Mouse (Mus musculus): ENCODE measurements around the gene Rab21. TPM values are rescaled to one million over a fixed set of nuclear protein-coding genes. Genes with fewer than 3 reads are reported as not detected.

Rab21 gene
- polyA plus RNA-seq, 1 experiment from 2014 or later = 15.9 TPM

DNA sequence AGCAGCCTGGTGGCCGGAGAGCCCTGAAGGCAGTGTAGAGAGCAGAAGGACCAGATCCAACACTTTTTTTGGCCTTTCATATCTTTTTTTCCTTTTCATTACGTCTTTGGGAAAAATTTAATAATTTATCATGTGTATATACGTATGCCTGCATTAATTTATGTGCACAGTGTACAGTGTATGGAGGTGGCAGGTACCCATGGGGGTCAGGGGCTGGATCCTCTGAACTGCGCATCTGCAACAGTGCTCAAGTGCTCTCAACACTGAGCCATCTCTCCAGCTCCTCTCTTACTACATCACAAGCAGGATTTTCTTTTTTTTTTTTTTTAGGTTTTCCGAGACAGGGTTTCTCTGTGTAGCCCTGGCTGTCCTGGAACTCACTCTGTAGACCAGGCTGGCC is 17.8 kb downstream of the Rab21 start:
- Histone ChIP-seq H3K27ac (ENCODE audit: low read depth, low read length) (no peak overlapping the region), H3K36me3 (ENCODE audit: control insufficient read depth, insufficient read depth) (peaks cover 63% of the 10 kb centered on the region), H3K9me3 (ENCODE audit: control insufficient read depth) (no peaks in the 10 kb centered on the region), H3K27me3 (replicated peaks; ENCODE audit: control insufficient read depth, insufficient read depth, low read length) (no peaks in the 10 kb centered on the region), H3K9ac (ENCODE audit: low read depth, low read length) (no peak overlapping the region), H3K4me3 (ENCODE audit: low read depth, low read length) (no peak overlapping the region), H3K4me2 (replicated peaks; ENCODE audit: low read depth) (no peak overlapping the region), H3K4me1 (replicated peaks; ENCODE audit: control insufficient read depth, insufficient read depth, low read length) (no peaks in the 10 kb centered on the region)
- 96% methylated on average over 5 of the region's 5 CpGs for WGBS
- no peak for TF ChIP-seq CTCF (IDR thresholded peaks at IDR 0.05; ENCODE audit: low read depth)
- no peak for ATAC-seq

DNA sequence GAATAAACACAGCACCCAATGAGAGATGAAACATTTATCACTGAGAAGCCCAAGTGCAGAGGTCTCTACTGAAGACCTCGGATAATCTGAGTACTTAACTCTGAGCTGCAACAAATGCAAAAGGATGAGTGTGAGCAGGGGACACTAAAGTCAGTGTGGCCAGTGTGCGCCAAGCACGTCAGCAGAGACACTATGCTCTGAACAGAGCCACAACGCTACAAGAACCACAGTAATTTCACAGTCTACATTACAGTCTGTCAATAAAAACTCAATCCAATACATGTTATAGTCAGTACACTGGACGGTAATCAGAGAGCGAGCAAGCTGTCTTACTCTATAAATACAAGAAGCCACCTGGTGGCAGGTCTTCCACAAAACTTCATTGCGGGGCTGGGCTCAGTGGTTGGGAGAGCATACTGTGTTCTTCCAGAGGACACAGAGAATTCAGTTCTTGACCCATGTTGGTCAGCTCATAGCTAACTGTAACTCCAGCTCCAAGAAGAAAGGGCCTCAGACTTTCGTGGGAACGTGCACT is 18.9 kb downstream of the Rab21 start:
- Histone ChIP-seq H3K4me3 (ENCODE audit: low read depth, low read length) (no peak overlapping the region), H3K36me3 (ENCODE audit: control insufficient read depth, insufficient read depth) (peaks cover 67% of the 10 kb centered on the region), H3K27ac (ENCODE audit: low read depth, low read length) (no peak overlapping the region), H3K27me3 (replicated peaks; ENCODE audit: control insufficient read depth, insufficient read depth, low read length) (no peaks in the 10 kb centered on the region), H3K9ac (ENCODE audit: low read depth, low read length) (no peak overlapping the region), H3K9me3 (ENCODE audit: control insufficient read depth) (no peaks in the 10 kb centered on the region), H3K4me2 (replicated peaks; ENCODE audit: low read depth) (no peak overlapping the region), H3K4me1 (replicated peaks; ENCODE audit: control insufficient read depth, insufficient read depth, low read length) (no peaks in the 10 kb centered on the region)
- peak; percentile 56 for TF ChIP-seq CTCF (IDR thresholded peaks at IDR 0.05; ENCODE audit: low read depth)
- no peak for ATAC-seq
- 77% methylated on average over 9 of the region's 9 CpGs for WGBS

DNA sequence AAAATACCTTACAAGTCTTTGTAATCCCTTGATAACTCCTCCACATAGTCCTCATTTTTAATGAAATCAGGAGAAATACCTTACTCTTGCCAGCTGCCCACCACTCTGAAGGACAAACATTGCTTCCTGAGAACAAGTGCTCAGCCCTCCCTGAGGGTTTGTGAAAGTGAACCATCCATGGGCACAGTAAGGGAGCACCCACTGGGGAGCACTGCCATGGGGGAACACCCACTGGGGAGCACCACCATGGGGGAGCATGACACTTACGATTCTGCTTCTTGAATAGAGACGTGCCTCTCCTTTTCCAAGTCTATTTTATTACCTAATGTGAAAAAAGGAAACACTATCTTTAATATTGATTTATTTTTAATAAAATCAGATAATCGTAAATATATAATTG is 20.2 kb downstream of the Rab21 start:
- H3K4me3 ChIP-seq (ENCODE audit: low read depth, low read length) = no peak overlapping the region
- H3K4me1 ChIP-seq (replicated peaks; ENCODE audit: control insufficient read depth, insufficient read depth, low read length) = no peaks in the 10 kb centered on the region
- H3K9ac ChIP-seq (ENCODE audit: low read depth, low read length) = no peak overlapping the region
- H3K27ac ChIP-seq (ENCODE audit: low read depth, low read length) = no peak overlapping the region
- ATAC-seq = no peak
- peaks cover 65% of the 10 kb centered on the region for H3K36me3 ChIP-seq (ENCODE audit: control insufficient read depth, insufficient read depth)
- no peaks in the 10 kb centered on the region for H3K27me3 ChIP-seq (replicated peaks; ENCODE audit: control insufficient read depth, insufficient read depth, low read length)
- 94% methylated on average over 3 of the region's 3 CpGs for WGBS
- H3K4me2 ChIP-seq (replicated peaks; ENCODE audit: low read depth) = no peak overlapping the region
- no peaks in the 10 kb centered on the region for H3K9me3 ChIP-seq (ENCODE audit: control insufficient read depth)
- no peak for TF ChIP-seq CTCF (IDR thresholded peaks at IDR 0.05; ENCODE audit: low read depth)

DNA sequence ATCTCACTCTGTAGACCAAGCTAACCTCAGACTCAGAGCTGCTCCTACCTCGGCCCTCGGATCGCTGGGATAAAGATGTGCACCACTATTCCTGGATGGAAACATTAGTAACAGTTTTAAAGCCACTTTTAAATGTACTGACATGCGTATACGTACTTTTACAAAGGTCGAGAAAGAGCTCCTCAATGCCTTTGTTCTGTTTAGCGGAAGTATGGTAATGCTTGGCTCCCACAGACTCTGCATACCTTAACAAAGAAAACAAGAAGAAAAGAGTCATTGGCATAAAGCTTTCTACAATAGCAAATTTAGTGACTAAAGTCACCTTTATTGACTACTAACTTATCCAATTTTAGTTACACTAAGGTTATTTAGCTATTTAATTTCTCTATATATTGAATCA is 20.7 kb downstream of the Rab21 start:
- Histone ChIP-seq H3K4me2 (replicated peaks; ENCODE audit: low read depth) (no peak overlapping the region), H3K9me3 (ENCODE audit: control insufficient read depth) (no peaks in the 10 kb centered on the region), H3K27ac (ENCODE audit: low read depth, low read length) (no peak overlapping the region), H3K9ac (ENCODE audit: low read depth, low read length) (no peak overlapping the region), H3K27me3 (replicated peaks; ENCODE audit: control insufficient read depth, insufficient read depth, low read length) (no peaks in the 10 kb centered on the region), H3K36me3 (ENCODE audit: control insufficient read depth, insufficient read depth) (peaks cover 64% of the 10 kb centered on the region), H3K4me3 (ENCODE audit: low read depth, low read length) (no peak overlapping the region), H3K4me1 (replicated peaks; ENCODE audit: control insufficient read depth, insufficient read depth, low read length) (no peaks in the 10 kb centered on the region)
- 95% methylated on average over 7 of the region's 7 CpGs for WGBS
- TF ChIP-seq CTCF (IDR thresholded peaks at IDR 0.05; ENCODE audit: low read depth) = no peak
- ATAC-seq = no peak

DNA sequence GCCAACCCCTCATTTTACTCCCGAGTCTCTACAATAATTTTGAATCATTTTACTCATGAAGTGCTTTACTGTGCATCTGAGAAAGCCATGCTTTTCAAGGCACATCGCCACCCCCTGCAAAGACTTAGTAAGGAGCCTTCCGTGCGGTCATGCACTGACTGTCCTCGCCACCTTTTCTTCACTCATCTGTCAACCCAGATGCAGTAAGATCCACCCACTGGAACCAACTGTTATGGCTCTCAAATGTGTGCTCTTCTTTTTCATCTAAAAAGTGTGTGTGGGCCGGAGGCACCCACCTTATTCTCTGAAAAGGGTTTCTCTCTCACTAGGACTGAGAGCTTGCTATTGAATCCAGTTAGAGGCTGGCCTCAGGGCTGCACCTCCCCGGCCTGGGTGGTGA is 21.4 kb downstream of the Rab21 start:
- no peaks in the 10 kb centered on the region for H3K27me3 ChIP-seq (replicated peaks; ENCODE audit: control insufficient read depth, insufficient read depth, low read length)
- H3K4me2 ChIP-seq (replicated peaks; ENCODE audit: low read depth) = no peak overlapping the region
- no peak overlapping the region for H3K9ac ChIP-seq (ENCODE audit: low read depth, low read length)

DNA sequence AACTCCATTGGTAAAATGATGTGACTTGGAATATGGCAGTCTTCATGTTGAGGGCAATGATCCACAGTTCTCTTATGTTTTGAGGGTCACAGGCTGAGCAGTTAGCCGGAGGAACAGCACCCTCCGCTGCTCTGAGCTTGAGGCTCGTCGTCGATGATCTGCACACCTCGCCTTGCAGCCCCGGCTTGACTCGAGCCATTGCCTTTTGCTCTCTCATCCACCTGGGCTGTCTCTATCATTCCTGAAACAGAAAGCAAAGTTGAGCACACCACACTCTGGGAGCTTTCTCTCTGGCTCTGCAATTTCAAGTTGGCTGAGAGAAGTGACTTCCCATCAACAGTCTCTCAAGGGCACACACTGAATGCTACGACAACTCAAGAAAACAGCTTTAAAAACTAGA is 24.7 kb downstream of the Rab21 start:
- Histone ChIP-seq H3K4me1 (replicated peaks; ENCODE audit: control insufficient read depth, insufficient read depth, low read length) (no peaks in the 10 kb centered on the region), H3K9me3 (ENCODE audit: control insufficient read depth) (no peaks in the 10 kb centered on the region), H3K9ac (ENCODE audit: low read depth, low read length) (no peak overlapping the region), H3K36me3 (ENCODE audit: control insufficient read depth, insufficient read depth) (peaks cover 75% of the 10 kb centered on the region), H3K27me3 (replicated peaks; ENCODE audit: control insufficient read depth, insufficient read depth, low read length) (no peaks in the 10 kb centered on the region), H3K4me3 (ENCODE audit: low read depth, low read length) (no peak overlapping the region), H3K4me2 (replicated peaks; ENCODE audit: low read depth) (no peak overlapping the region), H3K27ac (ENCODE audit: low read depth, low read length) (no peak overlapping the region)
- WGBS = 90% methylated on average over 9 of the region's 9 CpGs
- ATAC-seq = no peak
- no peak for TF ChIP-seq CTCF (IDR thresholded peaks at IDR 0.05; ENCODE audit: low read depth)

More for the DNA sequence above, 21.4 kb downstream of the Rab21 start:
- H3K27ac ChIP-seq (ENCODE audit: low read depth, low read length) = no peak overlapping the region
- no peaks in the 10 kb centered on the region for H3K9me3 ChIP-seq (ENCODE audit: control insufficient read depth)
- 93% methylated on average over 7 of the region's 7 CpGs for WGBS
- no peak for TF ChIP-seq CTCF (IDR thresholded peaks at IDR 0.05; ENCODE audit: low read depth)
- no peak overlapping the region for H3K4me3 ChIP-seq (ENCODE audit: low read depth, low read length)
- ATAC-seq = no peak
- H3K4me1 ChIP-seq (replicated peaks; ENCODE audit: control insufficient read depth, insufficient read depth, low read length) = no peaks in the 10 kb centered on the region
- peaks cover 64% of the 10 kb centered on the region for H3K36me3 ChIP-seq (ENCODE audit: control insufficient read depth, insufficient read depth)

DNA sequence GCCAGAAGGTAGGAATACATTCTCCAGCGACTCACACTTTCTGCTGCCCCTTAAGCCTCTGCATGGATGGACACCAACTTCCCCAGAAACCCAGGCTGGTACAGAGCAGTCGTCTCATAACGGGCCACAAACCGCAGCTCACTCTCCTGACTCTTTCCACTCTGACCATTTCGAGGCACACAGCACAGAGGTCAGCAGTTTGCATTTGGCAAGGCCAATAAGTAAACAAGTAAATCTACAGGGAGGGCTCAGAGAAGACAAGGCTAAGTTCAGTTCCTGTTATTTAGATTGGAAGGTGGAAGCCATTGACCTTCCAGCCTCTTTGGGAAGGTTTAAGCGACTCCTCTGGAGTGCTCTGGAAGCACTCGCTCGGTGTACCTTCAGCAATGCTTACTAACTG is 26.5 kb downstream of the Rab21 start:
- 81% methylated on average over 8 of the region's 8 CpGs for WGBS
- no peak for ATAC-seq
- Histone ChIP-seq H3K9ac (ENCODE audit: low read depth, low read length) (no peak overlapping the region), H3K27me3 (replicated peaks; ENCODE audit: control insufficient read depth, insufficient read depth, low read length) (no peaks in the 10 kb centered on the region), H3K4me3 (ENCODE audit: low read depth, low read length) (no peak overlapping the region), H3K9me3 (ENCODE audit: control insufficient read depth) (no peaks in the 10 kb centered on the region), H3K27ac (ENCODE audit: low read depth, low read length) (no peak overlapping the region), H3K4me1 (replicated peaks; ENCODE audit: control insufficient read depth, insufficient read depth, low read length) (no peaks in the 10 kb centered on the region), H3K4me2 (replicated peaks; ENCODE audit: low read depth) (no peak overlapping the region), H3K36me3 (ENCODE audit: control insufficient read depth, insufficient read depth) (peaks cover 62% of the 10 kb centered on the region)
- no peak for TF ChIP-seq CTCF (IDR thresholded peaks at IDR 0.05; ENCODE audit: low read depth)
